Mouse (Mus musculus) limb, embryonic 11.5 days (tissue): ENCODE data around the gene Slc11a1. TPM values are rescaled to one million over a fixed set of nuclear protein-coding genes. Genes with fewer than 3 reads are reported as not detected.

Experiments
- ATAC-seq: fragments of 200-750 bp; cut with Nextera tagmentation; 2 replicates; pipeline ENCODE4 v1.8.0; 2017; ENCODE audit warnings: low read depth; ENCODE audit not compliant: insufficient number of reproducible peaks, low FRiP score, low TSS enrichment
- DNase-seq: peaks from one replicate; pipeline ENCODE4 v3.0.0-alpha.2; 2015; ENCODE audit warnings: low spot score
- H3K27ac ChIP-seq: fragments of 300-500 bp; sonication (generic); replicated peaks from 2 replicates; pipeline ENCODE4 v1.5.1; 2014; ENCODE audit warnings: low read depth, mild to moderate bottlenecking, low read length
- H3K27me3 ChIP-seq: fragments of 300-500 bp; sonication (generic); 2 replicates; pipeline ENCODE4 v1.6.1; 2014; ENCODE audit warnings: mild to moderate bottlenecking, low read length, mixed read lengths; ENCODE audit not compliant: control insufficient read depth, insufficient read depth
- H3K36me3 ChIP-seq: fragments of 300-500 bp; sonication (generic); 2 replicates; pipeline ENCODE4 v1.6.1; 2014; ENCODE audit warnings: mild to moderate bottlenecking, low read length, moderate library complexity, mixed read lengths; ENCODE audit not compliant: control insufficient read depth, insufficient read depth
- H3K4me1 ChIP-seq: fragments of 300-500 bp; sonication (generic); 2 replicates; pipeline ENCODE4 v1.6.1; 2014; ENCODE audit warnings: low read length, mixed read lengths; ENCODE audit not compliant: control insufficient read depth, insufficient read depth
- H3K4me2 ChIP-seq: fragments of 300-500 bp; sonication (generic); 2 replicates; pipeline ENCODE4 v1.6.1; 2014; ENCODE audit warnings: low read depth, mild to moderate bottlenecking, moderate library complexity; ENCODE audit not compliant: severe bottlenecking
- H3K4me3 ChIP-seq: fragments of 300-500 bp; sonication (generic); 2 replicates; pipeline ENCODE4 v1.5.1; 2014; ENCODE audit warnings: low read depth, low read length
- H3K9ac ChIP-seq: fragments of 300-500 bp; sonication (generic); 2 replicates; pipeline ENCODE4 v1.6.1; 2014; ENCODE audit warnings: mild to moderate bottlenecking, low read length
- H3K9me3 ChIP-seq: fragments of 300-500 bp; sonication (generic); 2 replicates; pipeline ENCODE4 v1.6.1; 2016; ENCODE audit warnings: low read length; ENCODE audit not compliant: control insufficient read depth
- WGBS: fragments of 180-500 bp; shearing (Covaris S2); extraction: QIAGEN DNeasy Blood & Tissue Kit; methylation state at CpG from one replicate; pipeline ENCODE4 v1.1.7; 2014; 5-methylcytosine and 5-hydroxymethylcytosine counted together
- polyA plus RNA-seq: library from polyadenylated mRNA; unstranded; fragments of >200 nt; fragmentation: Nextera tagmentation; extraction: Ambion mirVana; gene quantifications from 2 replicates; pipeline ENCODE4 v1.2.1, GENCODE M21; 2014

The Slc11a1 gene
- polyA plus RNA-seq, 1 experiment from 2014 or later = 1.8 TPM

GRCm38 (mm10) chr1:74342308-74342707, 32.7 kb upstream of the Slc11a1 start:
- no peaks in the 10 kb centered on the region for H3K36me3 ChIP-seq
- no peaks in the 10 kb centered on the region for H3K9me3 ChIP-seq
- no peak for ATAC-seq
- no peak for DNase-seq
- no peak overlapping the region for H3K4me3 ChIP-seq
- no peak overlapping the region for H3K4me2 ChIP-seq
- H3K27me3 ChIP-seq = no peaks in the 10 kb centered on the region
- H3K9ac ChIP-seq = no peak overlapping the region
- no peak overlapping the region for H3K27ac ChIP-seq
- 0 out of 2 replicates have a peak, but pooled peaks cover 8% of the 10 kb centered on the region for H3K4me1 ChIP-seq
- WGBS = 100% methylated on average over 1 of the region's 1 CpGs

DNA sequence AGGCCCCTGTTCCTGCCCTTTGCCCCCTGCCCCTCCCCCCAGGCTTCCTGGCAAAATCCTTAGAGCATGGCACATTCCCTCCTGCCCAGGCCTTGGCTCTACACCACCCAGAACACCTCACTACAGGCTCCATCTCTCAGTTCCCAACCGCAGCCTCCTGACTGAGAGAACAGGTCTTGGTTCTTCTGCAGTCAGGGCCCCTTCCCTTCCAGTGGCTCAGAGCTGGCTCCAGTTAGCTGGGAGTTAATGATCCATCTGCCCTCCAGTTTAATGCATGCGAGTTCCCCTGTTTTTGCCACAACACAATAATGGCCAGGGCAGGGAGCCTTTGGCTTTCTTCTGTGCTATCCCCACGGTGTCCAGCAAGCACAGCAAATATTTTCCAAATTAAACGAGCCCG, 31.8 kb upstream of the Slc11a1 start:
- Histone ChIP-seq H3K4me3 (no peak overlapping the region), H3K4me2 (no peak overlapping the region), H3K36me3 (no peaks in the 10 kb centered on the region), H3K9ac (no peak overlapping the region), H3K27me3 (no peaks in the 10 kb centered on the region), H3K9me3 (no peaks in the 10 kb centered on the region), H3K27ac (0 out of 2 replicates have a peak overlapping the region, but pooled peaks have one; percentile 4), H3K4me1 (0 out of 2 replicates have a peak, but pooled peaks cover 8% of the 10 kb centered on the region)
- ATAC-seq (no peak), DNase-seq (no peak)
- WGBS = 72% methylated on average over 5 of the region's 5 CpGs

- WGBS = 83% methylated on average over 11 of the region's 11 CpGs
- Histone ChIP-seq H3K9me3 (no peaks in the 10 kb centered on the region), H3K4me1 (0 out of 2 replicates have a peak, but pooled peaks cover 6% of the 10 kb centered on the region), H3K27me3 (no peaks in the 10 kb centered on the region), H3K36me3 (no peaks in the 10 kb centered on the region), H3K9ac (no peak overlapping the region), H3K4me3 (no peak overlapping the region), H3K4me2 (no peak overlapping the region), H3K27ac (no peak overlapping the region)
- no peak for ATAC-seq
- DNase-seq = no peak
Observed at GRCm38 (mm10) chr1:74344163-74344916, 30.7 kb upstream of the Slc11a1 start.

DNA sequence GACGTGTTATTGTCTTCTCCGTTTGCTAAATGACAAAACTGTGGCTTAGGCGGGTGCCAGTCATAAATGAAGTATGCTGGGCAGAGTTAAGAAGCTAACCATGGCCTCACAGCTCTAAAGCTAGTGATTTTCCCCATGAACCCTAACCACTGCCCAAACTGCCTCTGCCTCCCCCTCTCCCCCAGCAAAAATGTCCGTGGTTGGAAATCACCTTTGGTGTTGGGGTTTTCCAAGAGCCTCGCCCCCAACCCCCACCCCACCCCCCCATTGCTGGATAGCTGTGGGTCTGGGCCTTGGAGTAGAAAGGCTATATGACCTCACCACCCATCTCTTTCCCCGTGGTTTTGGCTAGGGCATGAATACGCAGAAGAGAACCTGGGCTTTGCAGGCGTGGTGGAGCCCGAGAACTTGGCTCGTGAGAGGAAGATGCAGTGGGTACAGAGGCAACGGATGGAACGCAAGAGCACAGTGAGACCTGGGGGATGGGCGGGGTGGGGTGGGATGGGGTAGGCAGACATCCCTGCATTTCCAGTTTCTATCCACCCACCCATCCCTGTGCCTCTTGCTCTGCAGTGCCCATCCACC, 23.7 kb upstream of the Slc11a1 start:
- WGBS = 94% methylated on average over 13 of the region's 13 CpGs
- no peak overlapping the region for H3K4me3 ChIP-seq
- no peaks in the 10 kb centered on the region for H3K36me3 ChIP-seq
- H3K27ac ChIP-seq = no peak overlapping the region
- no peaks in the 10 kb centered on the region for H3K27me3 ChIP-seq
- ATAC-seq (no peak), DNase-seq (no peak)
- H3K9ac ChIP-seq = no peak overlapping the region
- H3K9me3 ChIP-seq = no peaks in the 10 kb centered on the region
- H3K4me1 ChIP-seq = no peaks in the 10 kb centered on the region
- H3K4me2 ChIP-seq = no peak overlapping the region

DNA sequence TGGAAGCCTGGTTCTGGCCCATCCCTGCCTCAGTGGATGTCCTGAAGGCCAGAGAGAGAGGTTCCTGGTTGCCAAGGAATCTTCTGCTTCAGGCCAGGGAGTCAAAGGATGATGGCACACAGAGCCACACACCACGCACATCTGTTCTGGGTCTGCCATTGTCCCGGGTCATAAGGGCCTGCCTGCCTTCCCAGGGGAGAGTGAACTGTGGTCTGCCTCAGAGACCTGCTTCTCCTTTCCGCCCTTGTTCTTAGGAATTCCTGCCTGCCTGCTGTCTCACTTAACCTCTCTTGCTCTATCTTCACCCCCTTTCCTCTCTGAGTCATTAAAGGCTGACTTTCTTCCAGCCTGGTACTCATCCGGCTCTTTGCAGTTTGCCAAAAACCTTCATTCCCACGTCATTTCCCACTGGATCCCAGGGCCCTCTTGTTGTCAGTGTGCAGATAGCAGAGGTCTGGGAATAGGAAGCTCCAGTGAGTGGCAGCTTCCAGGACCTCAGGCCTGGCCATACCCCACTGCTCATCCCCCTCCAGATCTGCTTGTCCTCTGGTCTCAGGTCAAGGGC, 22.4 kb upstream of the Slc11a1 start:
- no peaks in the 10 kb centered on the region for H3K27me3 ChIP-seq
- H3K36me3 ChIP-seq = no peaks in the 10 kb centered on the region
- WGBS = 75% methylated on average over 5 of the region's 5 CpGs
- H3K4me1 ChIP-seq = no peaks in the 10 kb centered on the region
- no peak overlapping the region for H3K4me2 ChIP-seq
- H3K27ac ChIP-seq = no peak overlapping the region
- DNase-seq (no peak), ATAC-seq (no peak)
- H3K9me3 ChIP-seq = no peaks in the 10 kb centered on the region
- no peak overlapping the region for H3K9ac ChIP-seq
- no peak overlapping the region for H3K4me3 ChIP-seq

DNA sequence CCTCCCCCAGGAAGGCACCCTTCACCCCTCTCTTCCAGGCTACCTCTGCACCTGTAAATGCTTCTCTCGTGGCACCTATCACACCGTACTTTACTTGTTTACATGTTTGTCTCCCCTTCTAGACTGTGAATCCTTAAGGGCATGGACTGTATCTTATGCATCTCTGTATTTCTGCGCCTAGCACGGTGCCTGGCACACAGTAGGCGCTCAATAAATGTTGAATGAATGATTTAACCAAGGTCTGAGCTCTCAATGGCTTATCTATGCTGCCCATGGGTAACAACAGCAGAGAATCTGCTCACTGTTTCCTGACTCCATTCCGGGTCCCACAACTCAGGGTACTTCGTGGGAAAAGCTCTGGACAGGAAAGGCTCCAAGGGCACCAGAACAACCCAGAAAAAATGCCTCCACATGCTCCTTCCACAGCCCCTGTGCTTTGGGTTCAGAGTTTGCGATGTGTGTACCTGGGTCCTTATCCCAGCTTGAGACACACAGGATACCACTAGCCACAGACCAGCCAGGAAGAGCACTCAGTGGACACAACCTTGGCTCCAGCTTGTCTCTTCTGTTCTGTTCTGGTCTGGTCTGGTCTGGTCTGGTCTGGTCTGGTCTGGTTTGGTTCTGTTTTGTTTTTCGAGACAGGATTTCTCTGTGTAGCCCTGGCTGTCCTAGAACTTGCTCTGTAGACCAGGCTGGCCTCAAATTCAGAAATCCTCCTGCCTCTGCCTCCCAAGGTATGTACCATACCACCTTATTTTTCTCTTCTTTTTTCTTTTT, 21.4 kb upstream of the Slc11a1 start:
- Histone ChIP-seq H3K4me3 (no peak overlapping the region), H3K4me2 (no peak overlapping the region), H3K27ac (no peak overlapping the region), H3K36me3 (no peaks in the 10 kb centered on the region), H3K27me3 (no peaks in the 10 kb centered on the region), H3K9me3 (no peaks in the 10 kb centered on the region), H3K9ac (no peak overlapping the region), H3K4me1 (no peaks in the 10 kb centered on the region)
- WGBS = 94% methylated on average over 9 of the region's 9 CpGs
- ATAC-seq (no peak), DNase-seq (no peak)

- Histone ChIP-seq H3K9ac (no peak overlapping the region), H3K4me2 (no peak overlapping the region), H3K27ac (no peak overlapping the region), H3K9me3 (no peaks in the 10 kb centered on the region), H3K36me3 (no peaks in the 10 kb centered on the region), H3K4me1 (peaks cover 3% of the 10 kb centered on the region), H3K27me3 (no peaks in the 10 kb centered on the region), H3K4me3 (no peak overlapping the region)
- ATAC-seq (no peak), DNase-seq (no peak)
Observed at GRCm38 (mm10) chr1:74357531-74357930, 17.5 kb upstream of the Slc11a1 start.

DNA sequence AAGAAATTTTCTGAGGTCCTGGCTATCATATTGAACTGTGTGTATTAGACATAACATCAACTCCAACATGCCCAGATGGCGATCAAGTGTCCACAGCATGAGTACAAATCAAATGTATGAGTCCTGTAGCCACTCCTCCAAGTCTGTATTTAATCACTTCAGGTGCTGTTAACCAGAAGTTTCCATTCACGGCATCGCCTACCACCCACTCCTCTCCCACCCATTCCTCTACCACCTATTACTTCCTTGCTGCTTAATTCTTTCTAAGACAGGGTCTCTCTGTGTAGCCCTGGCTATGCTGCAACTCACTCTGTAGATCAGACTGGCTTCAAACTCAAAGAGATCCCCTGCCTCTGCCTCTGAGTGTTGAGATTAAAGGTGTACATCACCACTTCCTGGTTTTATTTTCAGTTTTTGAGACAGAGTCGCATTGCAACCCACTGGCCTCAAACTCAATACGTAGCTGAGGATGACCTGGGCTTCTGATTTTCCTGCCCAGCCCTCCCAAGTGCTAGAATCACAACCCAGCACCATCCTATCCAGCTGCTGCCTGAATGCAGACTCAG, 15.0 kb upstream of the Slc11a1 start:
- WGBS = 85% methylated on average over 5 of the region's 5 CpGs
- Histone ChIP-seq H3K4me3 (no peak overlapping the region), H3K4me2 (no peak overlapping the region), H3K27me3 (no peaks in the 10 kb centered on the region), H3K36me3 (no peaks in the 10 kb centered on the region), H3K4me1 (peaks cover 3% of the 10 kb centered on the region), H3K9ac (no peak overlapping the region), H3K9me3 (no peaks in the 10 kb centered on the region), H3K27ac (no peak overlapping the region)
- no peak for ATAC-seq
- no peak for DNase-seq
